Mouse (Mus musculus) layer of hippocampus, adult 2 months (tissue): ENCODE data around the gene Klhl41. TPM values are rescaled to one million over a fixed set of nuclear protein-coding genes. Genes with fewer than 3 reads are reported as not detected.
A peak's percentile ranks its signal among the peaks of the same experiment; 100 is the strongest.

Source experiments
- DNase-seq, 2 experiments: peaks; one replicate each; pipeline ENCODE4 v3.0.0; 2022; ENCODE audit warnings: low spot score in 2 of 2
- H3K27ac ChIP-seq: fragments of 200-600 bp; 2 replicates; pipeline ENCODE4 v1.8.1; 2022
- H3K4me3 ChIP-seq: fragments of 200-600 bp; 2 replicates; pipeline ENCODE4 v1.8.1; 2022; ENCODE audit warnings: mild to moderate bottlenecking
- CTCF ChIP-seq: fragments of 200-600 bp; conservative IDR thresholded peaks from 2 replicates; pipeline ENCODE4 v1.8.1; 2022; ENCODE audit warnings: antibody characterized with exemption, mild to moderate bottlenecking, moderate library complexity
- total RNA-seq, 2 experiments: library from RNA; stranded (reverse); gene quantifications; 2 replicates each; pipeline ENCODE4 v1.2.3; 2021

The Klhl41 gene
- total RNA-seq, 2 experiments from 2014 or later = 0.39 to 0.69 TPM

- TF ChIP-seq CTCF = no peak
- Histone ChIP-seq H3K27ac (no peak overlapping the region), H3K4me3 (no peak overlapping the region)
- DNase-seq = no peak
Observed at GRCm38 (mm10) chr2:69700446-69700845, 30.5 kb downstream of the Klhl41 start.

- Histone ChIP-seq H3K4me3 (peak overlapping the region; percentile 68), H3K27ac (peak overlapping the region; percentile 85)
- peak in 1 of 2 experiments; percentile 40 for DNase-seq
- no peak for TF ChIP-seq CTCF
Observed at GRCm38 (mm10) chr2:69712171-69712570, 42.3 kb downstream of the Klhl41 start.

DNA sequence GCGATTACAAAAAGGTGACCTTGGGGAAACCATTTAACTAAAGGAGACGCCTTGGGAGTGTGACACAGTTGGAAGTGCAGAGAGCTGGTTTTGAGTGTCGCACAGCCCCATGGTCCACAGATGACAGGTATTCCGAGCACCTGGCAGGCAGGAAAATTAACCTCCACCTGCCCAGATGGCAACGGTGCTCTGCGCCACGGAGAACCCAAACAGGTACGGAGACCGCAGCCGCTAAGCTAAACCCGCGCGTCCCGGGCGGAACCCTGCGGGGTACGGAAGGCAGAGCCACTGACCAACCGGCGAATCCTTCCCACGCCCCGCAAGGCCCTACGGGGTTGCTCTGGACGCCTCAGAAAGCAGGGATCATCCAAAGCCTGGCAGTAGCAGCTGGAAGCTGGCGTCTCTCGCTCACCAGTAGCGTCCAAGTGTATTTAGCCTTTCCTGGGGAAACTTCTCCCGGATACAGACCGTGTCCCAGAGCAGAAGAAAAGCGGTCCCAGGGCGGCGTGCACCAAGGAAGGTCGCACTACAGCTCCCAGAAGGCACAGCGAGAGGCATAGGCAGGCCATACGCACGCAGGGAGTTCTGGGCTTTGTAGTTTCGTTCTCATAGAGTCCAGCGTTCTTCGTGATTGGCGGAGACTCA is 43.2 kb downstream of the Klhl41 start, which contains the start of gene Fastkd1:
Gene Fastkd1, minus strand, starts transcription at position 536 of the 645 bp plus-strand sequence.
- no peak for TF ChIP-seq CTCF
- peak; percentile 83 to 92 for DNase-seq
- Histone ChIP-seq H3K4me3 (peak within 1 kb of the TSS; percentile 68), H3K27ac (peak within 1 kb of the TSS; percentile 85)

- H3K4me3 ChIP-seq = peak overlapping the region; percentile 68
- no peak for TF ChIP-seq CTCF
Observed at GRCm38 (mm10) chr2:69713626-69714014, 43.7 kb downstream of the Klhl41 start.

DNA sequence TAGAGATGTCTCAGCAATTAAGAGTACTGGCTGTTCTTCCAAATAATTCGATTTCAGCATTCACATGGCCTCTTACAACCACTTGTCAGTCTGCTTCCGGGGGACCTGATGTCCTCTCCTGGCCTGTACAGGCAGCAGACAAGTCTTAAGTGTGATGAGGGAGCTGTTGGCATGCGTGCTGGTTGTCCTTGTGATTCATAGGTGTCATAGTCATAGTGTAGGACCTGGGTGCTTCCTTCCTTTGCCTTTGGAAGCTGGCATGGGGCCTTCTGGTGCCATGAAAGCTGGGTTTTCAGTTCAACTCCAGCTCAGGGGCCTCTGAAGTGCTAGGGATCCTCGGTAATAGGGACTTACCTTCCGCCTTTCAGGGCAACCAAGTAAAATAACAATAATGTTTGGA is 44.2 kb downstream of the Klhl41 start:
- DNase-seq = no peak
- no peak overlapping the region for H3K4me3 ChIP-seq
- TF ChIP-seq CTCF = no peak
- no peak overlapping the region for H3K27ac ChIP-seq

More at GRCm38 (mm10) chr2:69713626-69714014, 43.7 kb downstream of the Klhl41 start:
- H3K27ac ChIP-seq = peak overlapping the region; percentile 85; the same call in 1 of the 2 replicates
- DNase-seq = no peak

- TF ChIP-seq CTCF = no peak
- Histone ChIP-seq H3K27ac (no peak overlapping the region), H3K4me3 (no peak overlapping the region)
- no peak for DNase-seq
Observed at GRCm38 (mm10) chr2:69716483-69716882, 46.6 kb downstream of the Klhl41 start.

DNA sequence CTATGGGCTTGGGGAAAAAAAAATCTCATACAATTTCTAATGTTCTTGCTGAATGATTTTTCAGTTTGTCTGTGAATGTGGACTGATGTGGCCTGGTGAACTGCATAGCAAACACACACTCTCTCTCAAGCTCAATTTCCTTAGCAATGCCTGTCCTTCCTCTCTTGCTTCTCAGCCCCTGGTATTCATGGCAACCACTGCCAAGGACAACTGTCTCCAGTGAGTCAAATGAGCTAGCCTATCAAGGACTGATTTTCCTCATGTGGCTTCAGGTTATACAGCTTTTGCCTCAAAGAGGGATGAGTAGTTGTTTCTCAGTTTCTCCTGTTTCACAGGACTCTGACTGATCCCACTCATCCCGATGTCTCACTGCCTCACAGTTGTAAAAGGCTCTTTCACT is 49.2 kb downstream of the Klhl41 start:
- DNase-seq = no peak
- Histone ChIP-seq H3K27ac (no peak overlapping the region), H3K4me3 (no peak overlapping the region)
- TF ChIP-seq CTCF = no peak

DNA sequence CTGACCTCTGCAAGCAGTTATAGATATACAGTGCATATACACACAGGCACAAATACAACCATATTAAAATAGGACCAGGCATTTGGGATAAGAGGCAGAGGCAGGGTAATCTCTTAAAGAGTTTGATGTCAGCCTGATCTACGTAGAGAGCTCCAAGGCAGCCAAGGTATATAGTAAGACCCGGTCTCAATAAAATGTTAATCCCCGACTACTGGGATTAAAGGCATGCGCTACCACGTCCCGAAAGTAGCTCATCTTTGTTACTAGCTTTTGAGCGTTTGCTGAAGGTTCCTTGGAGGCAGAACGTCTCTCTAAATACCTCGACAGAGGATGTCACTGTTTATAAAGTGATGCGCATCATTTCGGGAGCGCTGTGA is 52.3 kb downstream of the Klhl41 start, which contains the start of gene Ppig:
Gene Ppig, plus strand, starts transcription at position 273 of the 377 bp plus-strand sequence.
- Histone ChIP-seq H3K27ac (peak within 1 kb of the TSS; percentile 92), H3K4me3 (peak within 1 kb of the TSS; percentile 74)
- no peak for DNase-seq
- TF ChIP-seq CTCF = no peak

GRCm38 (mm10) chr2:69722650-69723518 is 53.0 kb downstream of the Klhl41 start:
- Histone ChIP-seq H3K4me3 (peak overlapping the region; percentile 74), H3K27ac (peak overlapping the region; percentile 92)
- TF ChIP-seq CTCF = no peak
- peak; percentile 94 for DNase-seq

DNA sequence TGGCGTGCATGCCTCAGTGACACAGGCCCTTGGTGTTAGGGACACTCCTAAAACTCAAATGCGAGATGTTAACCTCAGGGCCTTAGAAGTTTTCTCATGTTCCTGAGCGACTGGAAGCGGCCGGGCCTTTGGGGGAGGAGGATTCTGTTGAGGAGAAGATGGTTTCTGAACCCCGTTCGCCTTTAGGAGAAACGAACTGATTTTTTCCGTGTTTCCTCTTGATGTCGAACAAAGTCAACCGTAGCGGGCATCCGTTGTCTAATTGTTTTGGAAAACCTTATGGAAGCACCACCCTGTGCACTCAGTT is 53.6 kb downstream of the Klhl41 start:
- TF ChIP-seq CTCF = no peak
- Histone ChIP-seq H3K4me3 (peak overlapping the region; percentile 74), H3K27ac (peak overlapping the region; percentile 92)
- no peak for DNase-seq

Other genes with a start within 250 kb of the Klhl41 start
- 1 to 10 TPM in 1 of 2 experiments, under 1 TPM in 1; 0.59 to 1.0 TPM for gene Lrp2, start 84.1 kb upstream of the Klhl41 start, total RNA-seq
- 10 to 100 TPM; 29.8 to 31.3 TPM for gene Bbs5, start 22.9 kb upstream of the Klhl41 start, total RNA-seq
- 10 to 100 TPM; 17.7 to 19.0 TPM for gene Fastkd1, start 43.4 kb downstream of the Klhl41 start, total RNA-seq
- gene Ppig, start 52.4 kb downstream of the Klhl41 start, total RNA-seq = 10 to 100 TPM; 67.7 to 67.8 TPM
- gene Ccdc173, start 119.5 kb downstream of the Klhl41 start, total RNA-seq = 1 to 10 TPM; 2.7 to 3.1 TPM
- 10 to 100 TPM; 19.8 to 23.7 TPM for gene Phospho2, start 119.5 kb downstream of the Klhl41 start, total RNA-seq
- gene Klhl23, start 151.8 kb downstream of the Klhl41 start, total RNA-seq = 10 to 100 TPM; 43.8 to 44.3 TPM
- gene Ssb, start 191.4 kb downstream of the Klhl41 start, total RNA-seq = 100 to 1,000 TPM; 125 to 139 TPM
- 10 to 100 TPM; 14.1 to 15.6 TPM for gene Mettl5, start 215.5 kb downstream of the Klhl41 start, total RNA-seq
- gene Ubr3, start 227.1 kb downstream of the Klhl41 start, total RNA-seq = 100 to 1,000 TPM; 121 to 128 TPM